Mouse (Mus musculus): ENCODE data around the gene Man1c1. TPM values are rescaled to one million over a fixed set of nuclear protein-coding genes. Genes with fewer than 3 reads are reported as not detected.

The Man1c1 gene
- polyA plus RNA-seq, 1 experiment, result 26.7 TPM

DNA sequence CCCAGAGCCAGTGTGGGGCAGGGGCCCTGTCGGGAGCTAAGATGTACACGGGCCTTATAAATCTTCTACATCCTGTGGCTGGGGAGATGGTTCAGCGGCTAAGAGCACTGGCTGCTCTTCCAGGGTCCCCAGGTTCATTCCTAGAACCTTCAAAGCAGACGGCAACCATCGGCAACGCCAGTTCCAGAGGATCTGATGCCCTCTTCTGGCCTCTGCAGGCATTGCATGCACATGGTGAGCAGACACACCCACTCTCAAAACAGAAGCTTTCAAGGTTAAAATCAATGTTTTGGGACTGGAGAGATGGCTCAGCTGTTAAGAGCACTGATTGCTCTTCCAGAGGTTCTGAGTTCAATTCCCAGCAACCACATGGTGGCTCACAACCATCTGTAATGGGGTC, 134.9 kb downstream of the Man1c1 start:
- Histone ChIP-seq H3K27ac (ENCODE audit: insufficient read depth, low read length) (no peak overlapping the region), H3K4me1 (ENCODE audit: control insufficient read depth, insufficient read depth, low read length) (no peaks in the 10 kb centered on the region), H3K4me3 (ENCODE audit: insufficient read depth, low read length) (no peak overlapping the region)
- TF ChIP-seq POLR2A (IDR thresholded peaks at IDR 0.05; ENCODE audit: low read depth, low read length), result no peak
- TF ChIP-seq CTCF (IDR thresholded peaks at IDR 0.05; ENCODE audit: borderline replicate concordance, insufficient read depth, low read length), result peak; percentile 50; the same call in 1 of the 2 replicates

DNA sequence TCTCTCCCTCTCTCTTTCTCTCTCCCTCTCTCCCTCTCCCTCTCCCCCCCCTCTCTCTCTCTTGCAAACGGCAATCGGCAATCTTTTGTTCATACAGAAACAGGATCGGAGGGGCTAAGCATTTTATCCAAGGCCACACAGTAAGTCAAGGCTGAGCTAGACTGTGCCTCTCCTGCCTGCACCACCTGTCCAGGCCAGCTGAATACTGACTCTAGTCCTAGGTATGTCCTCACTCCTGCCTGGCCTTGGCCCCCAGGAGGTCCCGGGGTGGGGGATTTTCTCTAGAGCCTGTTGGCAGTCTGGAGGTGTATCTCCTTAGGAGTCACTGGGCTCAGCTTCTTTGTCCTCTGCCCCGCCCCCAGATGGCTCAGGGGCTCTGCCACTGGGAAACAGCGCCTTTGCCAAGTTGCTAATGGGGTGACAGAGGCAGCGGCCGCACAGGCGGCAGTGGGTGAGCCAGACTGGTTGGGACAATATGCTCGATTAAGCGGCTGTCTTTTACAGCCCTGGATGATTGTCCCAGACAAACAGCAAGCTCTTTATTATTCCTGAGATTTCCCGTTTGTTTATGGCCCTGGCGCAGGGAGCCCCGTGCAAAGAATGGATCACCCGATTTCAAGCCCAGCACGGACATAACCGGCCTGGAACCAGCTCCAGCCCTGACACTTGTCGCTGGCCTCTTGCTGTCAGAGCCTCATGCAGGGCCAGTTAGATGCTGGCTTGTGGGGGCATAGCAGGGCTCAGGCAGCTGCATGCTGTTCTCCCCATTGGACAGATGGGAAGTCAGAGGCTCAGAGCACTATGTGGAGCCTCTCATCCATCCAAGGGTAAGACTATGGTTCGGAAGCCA, 136.5 kb downstream of the Man1c1 start:
- TF ChIP-seq CTCF (IDR thresholded peaks at IDR 0.05; ENCODE audit: borderline replicate concordance, insufficient read depth, low read length) (no peak), POLR2A (IDR thresholded peaks at IDR 0.05; ENCODE audit: low read depth, low read length) (no peak)
- no peaks in the 10 kb centered on the region for H3K4me1 ChIP-seq (ENCODE audit: control insufficient read depth, insufficient read depth, low read length)
- no peak overlapping the region for H3K27ac ChIP-seq (ENCODE audit: insufficient read depth, low read length)
- H3K4me3 ChIP-seq (ENCODE audit: insufficient read depth, low read length), result no peak overlapping the region

DNA sequence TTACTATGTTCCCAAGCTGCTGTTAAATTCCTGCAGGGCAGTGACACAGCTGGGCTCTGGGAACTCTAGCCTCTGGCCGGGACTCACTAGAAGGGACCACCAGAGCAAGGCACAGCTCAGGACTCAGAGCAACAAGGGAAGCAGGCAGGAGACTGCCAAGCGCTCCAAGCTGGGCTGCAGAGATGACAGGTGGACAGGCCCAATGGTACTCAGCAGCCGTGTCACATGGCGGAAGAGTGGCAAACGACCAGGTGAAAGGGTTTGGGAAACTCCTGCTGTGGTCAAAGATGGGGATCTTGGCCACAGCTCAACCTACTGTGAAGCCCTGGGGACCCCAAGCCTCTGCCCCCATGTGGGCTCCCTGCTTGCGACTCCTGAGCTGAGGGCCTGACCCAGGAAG, 140.0 kb downstream of the Man1c1 start:
- Histone ChIP-seq H3K27ac (ENCODE audit: insufficient read depth, low read length) (no peak overlapping the region), H3K4me3 (ENCODE audit: insufficient read depth, low read length) (no peak overlapping the region), H3K4me1 (ENCODE audit: control insufficient read depth, insufficient read depth, low read length) (no peaks in the 10 kb centered on the region)
- TF ChIP-seq POLR2A (IDR thresholded peaks at IDR 0.05; ENCODE audit: low read depth, low read length) (no peak), CTCF (IDR thresholded peaks at IDR 0.05; ENCODE audit: borderline replicate concordance, insufficient read depth, low read length) (no peak)

DNA sequence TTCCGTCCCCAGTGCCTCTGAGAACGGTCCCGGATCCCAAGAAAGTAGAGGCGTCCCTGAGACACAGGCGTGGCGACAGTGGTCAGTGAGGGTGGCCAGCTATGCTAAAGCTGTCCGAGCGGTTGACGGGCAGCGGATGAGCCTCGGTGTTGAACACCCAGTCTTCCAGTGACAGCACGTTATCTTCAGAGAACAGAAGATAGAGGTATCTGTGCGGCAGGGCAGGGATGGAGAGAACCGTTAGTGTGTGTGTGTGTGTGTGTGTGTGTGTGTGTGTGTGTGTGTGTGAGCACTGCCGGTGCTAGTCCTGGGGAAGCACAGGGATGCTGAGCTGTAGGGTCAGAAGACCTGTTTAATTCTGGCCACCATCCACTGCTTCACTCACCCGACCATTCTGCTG, 140.5 kb downstream of the Man1c1 start:
- no peak overlapping the region for H3K27ac ChIP-seq (ENCODE audit: insufficient read depth, low read length)
- no peak overlapping the region for H3K4me3 ChIP-seq (ENCODE audit: insufficient read depth, low read length)
- no peaks in the 10 kb centered on the region for H3K4me1 ChIP-seq (ENCODE audit: control insufficient read depth, insufficient read depth, low read length)
- TF ChIP-seq CTCF (IDR thresholded peaks at IDR 0.05; ENCODE audit: borderline replicate concordance, insufficient read depth, low read length) (no peak), POLR2A (IDR thresholded peaks at IDR 0.05; ENCODE audit: low read depth, low read length) (no peak)

DNA sequence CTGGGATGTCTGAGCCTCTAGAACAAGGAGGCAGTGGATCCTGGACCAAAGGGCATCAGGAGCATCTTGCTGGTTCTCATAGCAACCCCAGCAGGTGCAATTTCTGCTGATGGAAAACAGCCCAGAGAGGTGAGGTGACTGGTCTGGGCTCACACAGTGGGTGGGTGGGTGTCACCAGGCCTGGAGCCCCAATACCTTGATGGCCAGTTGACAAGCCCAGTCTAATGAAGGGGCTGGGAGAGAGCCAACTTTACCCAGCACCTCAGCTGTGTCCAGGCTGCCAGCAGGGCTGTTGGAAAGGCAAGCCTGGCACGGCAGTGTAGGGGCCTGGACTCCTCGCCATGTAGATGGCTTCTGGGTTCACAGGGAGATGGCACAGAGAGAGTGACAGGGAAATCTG, 142.1 kb downstream of the Man1c1 start:
- no peak overlapping the region for H3K27ac ChIP-seq (ENCODE audit: insufficient read depth, low read length)
- TF ChIP-seq CTCF (IDR thresholded peaks at IDR 0.05; ENCODE audit: borderline replicate concordance, insufficient read depth, low read length) (no peak), POLR2A (IDR thresholded peaks at IDR 0.05; ENCODE audit: low read depth, low read length) (no peak)
- no peaks in the 10 kb centered on the region for H3K4me1 ChIP-seq (ENCODE audit: control insufficient read depth, insufficient read depth, low read length)
- H3K4me3 ChIP-seq (ENCODE audit: insufficient read depth, low read length), result no peak overlapping the region

DNA sequence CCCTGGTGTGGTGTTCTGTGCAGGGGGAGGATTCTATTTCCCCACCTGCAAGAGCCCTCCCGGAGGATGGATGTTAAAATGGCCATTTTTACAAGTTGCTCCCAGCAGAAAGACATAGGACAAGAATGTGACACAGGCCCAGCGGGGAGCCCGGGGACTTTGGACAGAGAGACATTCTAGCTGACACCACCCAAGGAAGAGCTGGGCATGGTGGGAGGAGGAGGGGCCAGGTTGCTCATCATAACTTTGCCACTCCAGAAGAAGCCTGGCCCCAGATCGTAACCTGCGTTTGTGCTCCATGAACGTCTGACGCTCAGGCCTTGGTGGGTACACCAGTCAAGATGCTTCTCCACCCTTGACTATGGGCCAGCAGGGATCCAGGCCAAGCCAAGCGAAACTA, 143.4 kb downstream of the Man1c1 start:
- Histone ChIP-seq H3K4me3 (ENCODE audit: insufficient read depth, low read length) (no peak overlapping the region), H3K4me1 (ENCODE audit: control insufficient read depth, insufficient read depth, low read length) (no peaks in the 10 kb centered on the region), H3K27ac (ENCODE audit: insufficient read depth, low read length) (no peak overlapping the region)
- no peak for TF ChIP-seq CTCF (IDR thresholded peaks at IDR 0.05; ENCODE audit: borderline replicate concordance, insufficient read depth, low read length)
- TF ChIP-seq POLR2A (IDR thresholded peaks at IDR 0.05; ENCODE audit: low read depth, low read length), result no peak

DNA sequence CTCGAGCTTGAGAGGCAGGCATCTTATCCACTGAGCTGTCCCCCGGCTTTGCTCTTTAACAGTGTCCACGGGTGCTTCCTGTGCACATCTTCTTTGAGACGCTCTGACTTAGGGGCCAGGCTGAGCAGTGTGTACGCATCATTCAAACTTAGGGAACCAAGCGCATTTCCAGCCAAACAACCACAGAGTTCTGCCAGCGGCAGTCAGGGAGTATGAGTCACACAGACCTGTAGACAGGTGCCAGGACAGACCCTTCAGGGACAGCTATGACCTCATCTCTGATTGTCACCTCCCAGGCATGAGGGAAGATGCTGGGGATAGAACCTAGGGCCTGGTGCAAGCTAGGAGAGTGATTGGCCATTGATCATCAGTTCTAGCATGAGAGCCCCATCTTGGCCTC, 144.9 kb downstream of the Man1c1 start:
- no peak overlapping the region for H3K4me3 ChIP-seq (ENCODE audit: insufficient read depth, low read length)
- TF ChIP-seq POLR2A (IDR thresholded peaks at IDR 0.05; ENCODE audit: low read depth, low read length) (no peak), CTCF (IDR thresholded peaks at IDR 0.05; ENCODE audit: borderline replicate concordance, insufficient read depth, low read length) (no peak)
- no peaks in the 10 kb centered on the region for H3K4me1 ChIP-seq (ENCODE audit: control insufficient read depth, insufficient read depth, low read length)
- H3K27ac ChIP-seq (ENCODE audit: insufficient read depth, low read length), result no peak overlapping the region

DNA sequence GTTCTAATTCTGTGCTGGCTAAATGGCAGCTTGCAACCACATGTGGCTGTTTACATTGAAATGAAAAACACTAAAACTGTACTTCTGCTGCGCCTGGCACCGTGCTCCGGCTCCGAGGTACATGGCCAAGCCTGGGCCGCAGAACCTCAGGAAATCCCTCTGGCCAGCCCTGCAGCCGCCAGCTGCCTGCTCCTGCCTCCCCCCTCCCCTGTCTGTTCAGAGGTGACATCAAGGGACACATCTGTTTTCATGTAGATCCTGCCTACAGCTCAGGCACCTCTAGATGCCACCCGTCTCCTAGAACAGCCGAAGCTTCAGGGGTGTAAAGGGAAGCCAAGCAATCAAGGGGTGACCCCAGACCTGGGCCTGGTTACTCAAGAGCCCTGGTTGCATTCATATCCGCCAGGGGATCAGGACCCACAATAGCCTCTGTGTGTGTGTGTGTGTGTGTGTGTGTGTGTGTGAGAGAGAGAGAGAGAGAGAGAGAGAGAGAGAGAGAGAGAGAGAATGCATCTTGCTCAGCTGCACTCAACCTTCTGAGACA, 145.4 kb downstream of the Man1c1 start:
- H3K4me1 ChIP-seq (ENCODE audit: control insufficient read depth, insufficient read depth, low read length), result no peaks in the 10 kb centered on the region
- no peak for TF ChIP-seq CTCF (IDR thresholded peaks at IDR 0.05; ENCODE audit: borderline replicate concordance, insufficient read depth, low read length)
- TF ChIP-seq POLR2A (IDR thresholded peaks at IDR 0.05; ENCODE audit: low read depth, low read length), result no peak
- no peak overlapping the region for H3K4me3 ChIP-seq (ENCODE audit: insufficient read depth, low read length)
- H3K27ac ChIP-seq (ENCODE audit: insufficient read depth, low read length), result no peak overlapping the region

DNA sequence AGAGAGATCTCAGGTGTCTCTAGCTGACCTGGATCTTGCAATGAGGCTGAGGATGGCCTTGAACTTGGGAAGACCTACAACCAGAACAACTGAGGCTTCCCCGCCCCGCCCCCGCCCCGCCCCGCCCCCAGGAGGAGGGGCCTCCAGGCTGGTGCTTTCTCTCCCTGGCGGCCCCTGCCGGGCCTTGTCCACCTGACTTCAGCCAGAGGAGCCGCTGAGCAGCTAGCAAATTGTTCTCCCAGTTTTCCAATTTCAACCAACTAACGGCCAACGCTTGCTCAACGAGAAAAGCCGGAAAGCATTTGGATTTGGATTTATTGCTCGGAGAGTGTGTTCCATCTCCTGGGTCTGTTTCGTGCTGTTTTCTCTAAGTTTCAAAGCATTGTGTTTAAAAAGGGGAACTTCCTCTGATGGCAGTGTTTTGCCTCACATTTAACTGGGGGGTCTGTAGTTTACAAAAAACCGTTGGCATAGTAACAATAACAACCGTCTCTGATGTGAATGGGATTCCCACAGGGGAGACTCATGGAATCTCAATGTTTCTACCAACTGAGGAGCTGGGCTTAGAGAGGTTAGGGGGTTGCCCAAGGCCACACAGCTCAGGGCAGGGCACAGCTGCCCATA, 146.4 kb downstream of the Man1c1 start:
- no peak for TF ChIP-seq CTCF (IDR thresholded peaks at IDR 0.05; ENCODE audit: borderline replicate concordance, insufficient read depth, low read length)
- TF ChIP-seq POLR2A (IDR thresholded peaks at IDR 0.05; ENCODE audit: low read depth, low read length), result no peak
- no peaks in the 10 kb centered on the region for H3K4me1 ChIP-seq (ENCODE audit: control insufficient read depth, insufficient read depth, low read length)
- no peak overlapping the region for H3K27ac ChIP-seq (ENCODE audit: insufficient read depth, low read length)
- H3K4me3 ChIP-seq (ENCODE audit: insufficient read depth, low read length), result no peak overlapping the region
